Mouse (Mus musculus): ENCODE data around the gene Coro1c. TPM values are rescaled to one million over a fixed set of nuclear protein-coding genes. Genes with fewer than 3 reads are reported as not detected.
"Not testable (repeated sequence)": the region's sequence is repeated elsewhere in the genome, so short reads cannot be mapped to it uniquely, and the experiment has no call there.

The Coro1c gene
- total RNA-seq, 1 experiment from 2014 or later = 129 TPM

DNA sequence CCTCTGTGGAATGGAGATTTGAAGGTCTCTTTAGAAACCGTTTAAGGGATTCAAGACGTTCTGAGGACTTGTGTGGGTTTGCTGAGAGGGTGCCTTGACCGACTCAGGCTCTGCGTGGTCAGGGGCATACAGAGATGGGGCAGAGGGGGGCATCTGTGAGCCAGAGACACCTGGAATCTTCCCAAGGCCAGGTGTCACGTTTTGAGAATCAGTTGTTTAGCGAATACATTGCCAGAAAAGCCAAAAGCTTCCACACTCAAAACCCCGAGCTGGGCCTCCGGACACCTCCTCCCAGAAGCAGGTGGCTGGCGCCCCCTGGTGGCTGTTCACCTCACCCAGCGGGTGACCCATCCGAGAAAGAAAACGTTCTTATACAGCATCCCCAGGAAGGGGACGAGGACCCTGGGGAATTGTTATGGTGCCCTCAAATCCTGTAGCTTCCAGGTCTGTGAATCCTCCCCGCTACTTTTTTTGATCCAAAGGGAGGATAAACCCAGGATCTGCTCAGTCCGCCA lies 92.9 kb downstream of the Coro1c start:
- ATAC-seq (replicated peaks; ENCODE audit: insufficient number of reproducible peaks, low FRiP score, low TSS enrichment, poor library complexity, severe bottlenecking) = peak; percentile 68

DNA sequence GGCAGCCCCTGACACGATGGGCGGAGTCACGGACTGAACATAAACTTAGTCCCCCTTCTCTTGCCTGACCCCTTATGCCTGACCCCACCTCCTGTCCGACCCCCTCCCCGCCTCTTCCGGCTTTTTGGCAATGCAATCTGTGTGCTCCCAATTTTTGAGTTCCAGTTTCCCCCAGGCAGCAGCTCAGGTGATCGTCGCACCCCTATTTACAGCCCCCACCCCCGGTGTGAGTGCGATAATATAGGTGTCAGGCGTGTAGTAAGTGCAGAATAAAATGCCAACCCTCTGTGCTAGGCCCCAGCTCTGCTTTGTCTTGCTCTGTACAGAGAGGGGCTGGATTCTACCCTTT lies 93.5 kb downstream of the Coro1c start:
- no peak for ATAC-seq (replicated peaks; ENCODE audit: insufficient number of reproducible peaks, low FRiP score, low TSS enrichment, poor library complexity, severe bottlenecking)

DNA sequence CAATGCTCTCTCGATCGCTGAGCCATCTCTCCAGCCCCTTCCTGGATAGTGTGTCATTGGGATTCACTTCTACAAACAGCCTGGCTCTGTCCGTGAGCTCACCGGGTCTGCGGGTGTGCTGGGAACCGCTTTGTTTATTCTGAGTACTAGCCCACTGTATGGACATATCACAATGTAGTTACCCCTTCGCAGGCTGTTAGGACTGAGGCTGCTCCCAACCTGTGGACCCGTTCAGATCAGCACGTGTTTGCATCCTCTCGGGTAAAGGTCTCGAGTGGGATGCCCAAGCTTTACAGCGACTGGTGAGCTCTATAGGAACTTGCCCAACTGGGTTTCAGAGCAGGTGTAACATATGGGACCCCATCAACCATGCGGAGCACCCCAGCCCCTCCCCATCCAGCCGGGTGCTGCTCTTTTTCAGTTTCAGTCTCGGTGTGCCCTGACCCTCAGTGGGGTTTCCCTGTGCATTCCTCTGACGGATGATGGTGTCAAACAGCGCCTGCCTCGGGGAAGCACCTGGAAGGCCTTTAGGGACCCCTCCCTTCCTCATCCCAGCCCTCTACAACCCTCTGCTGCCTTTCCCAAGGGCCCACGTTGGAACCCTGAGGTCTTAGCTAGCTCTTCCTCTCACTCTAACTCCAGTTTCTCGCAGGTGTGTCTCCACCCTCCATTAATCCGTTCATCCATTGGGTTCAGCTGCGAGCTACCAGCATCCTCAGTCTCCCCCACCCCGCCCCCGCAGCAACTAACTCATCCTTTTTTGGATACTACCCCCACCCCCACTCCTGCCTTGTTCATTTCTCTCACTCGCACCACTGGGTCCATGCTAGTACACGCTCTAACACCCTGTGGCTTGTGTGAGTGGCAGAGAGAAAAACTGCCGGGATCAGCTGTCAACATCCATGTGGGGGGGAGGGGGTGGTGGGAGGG lies 94.2 kb downstream of the Coro1c start:
- no peak for ATAC-seq (replicated peaks; ENCODE audit: insufficient number of reproducible peaks, low FRiP score, low TSS enrichment, poor library complexity, severe bottlenecking)

DNA sequence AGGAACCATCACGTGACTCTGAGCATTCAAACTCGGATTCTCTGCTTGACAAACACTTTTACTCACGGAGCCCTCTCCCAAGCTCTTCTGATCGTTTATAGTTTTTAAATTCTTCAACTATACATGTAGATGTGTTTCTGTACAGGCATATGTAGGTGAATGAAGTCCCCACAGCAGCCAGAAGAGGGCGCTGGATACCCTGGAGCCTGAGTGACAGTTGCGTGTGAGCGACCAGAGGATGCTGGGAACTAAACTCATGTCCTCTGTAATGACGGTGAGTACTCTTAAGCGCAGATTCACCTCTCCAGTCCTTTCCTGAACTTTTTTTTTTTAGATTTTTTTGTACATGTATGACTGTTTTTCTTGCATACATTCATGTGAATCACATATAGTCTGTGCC lies 95.0 kb downstream of the Coro1c start:
- no peak for ATAC-seq (replicated peaks; ENCODE audit: insufficient number of reproducible peaks, low FRiP score, low TSS enrichment, poor library complexity, severe bottlenecking)

DNA sequence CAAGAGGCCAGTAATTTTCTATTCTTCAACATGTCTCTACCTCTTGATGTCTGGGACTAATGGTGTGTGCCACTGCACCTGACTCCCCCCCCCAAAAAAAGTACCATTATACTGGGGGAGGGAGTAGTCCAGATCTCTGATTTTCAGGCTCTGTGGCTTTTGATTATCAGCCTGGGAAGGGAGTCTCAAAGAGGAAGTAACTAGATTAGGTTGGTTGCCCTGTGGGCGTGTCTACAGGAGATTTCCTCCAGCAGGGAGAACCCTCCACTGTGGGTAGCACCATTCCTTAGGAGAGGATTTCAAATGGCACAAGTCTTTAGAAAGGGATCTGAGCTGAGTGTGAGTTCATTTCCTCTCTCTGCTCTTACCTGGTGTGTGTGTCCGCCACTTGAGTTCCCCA lies 95.9 kb downstream of the Coro1c start:
- ATAC-seq (replicated peaks; ENCODE audit: insufficient number of reproducible peaks, low FRiP score, low TSS enrichment, poor library complexity, severe bottlenecking) = peak; percentile 32; the same call in 1 of the 2 replicates

DNA sequence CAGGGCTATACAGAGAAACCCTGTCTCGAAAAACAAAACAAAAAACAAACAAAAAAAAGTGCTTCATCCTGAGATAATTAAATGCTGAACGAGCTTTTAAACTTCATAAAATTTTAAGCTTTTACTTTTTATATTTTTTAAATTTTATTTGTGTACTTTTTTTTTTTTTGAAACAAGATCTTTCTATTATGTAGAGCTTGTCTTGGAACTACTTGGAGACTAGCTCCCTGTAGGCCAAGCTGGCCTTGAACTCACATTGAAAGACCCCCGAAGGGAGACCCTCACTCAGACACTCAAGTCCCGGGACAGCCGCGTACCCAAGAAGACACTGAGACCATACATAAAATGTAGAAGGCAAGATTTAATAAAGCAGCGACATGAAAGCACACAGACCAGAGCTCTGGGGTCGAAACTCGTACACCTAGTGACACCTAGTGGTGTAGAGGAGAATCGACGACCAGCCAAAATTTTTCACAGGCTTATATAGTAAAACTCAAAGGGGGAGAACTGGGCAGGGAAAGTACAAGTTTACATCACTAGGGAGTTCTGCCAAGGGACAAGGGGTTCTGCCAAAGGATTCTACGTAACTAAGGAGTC lies 96.6 kb downstream of the Coro1c start:
- ATAC-seq (replicated peaks; ENCODE audit: insufficient number of reproducible peaks, low FRiP score, low TSS enrichment, poor library complexity, severe bottlenecking) = not testable (repeated sequence)

DNA sequence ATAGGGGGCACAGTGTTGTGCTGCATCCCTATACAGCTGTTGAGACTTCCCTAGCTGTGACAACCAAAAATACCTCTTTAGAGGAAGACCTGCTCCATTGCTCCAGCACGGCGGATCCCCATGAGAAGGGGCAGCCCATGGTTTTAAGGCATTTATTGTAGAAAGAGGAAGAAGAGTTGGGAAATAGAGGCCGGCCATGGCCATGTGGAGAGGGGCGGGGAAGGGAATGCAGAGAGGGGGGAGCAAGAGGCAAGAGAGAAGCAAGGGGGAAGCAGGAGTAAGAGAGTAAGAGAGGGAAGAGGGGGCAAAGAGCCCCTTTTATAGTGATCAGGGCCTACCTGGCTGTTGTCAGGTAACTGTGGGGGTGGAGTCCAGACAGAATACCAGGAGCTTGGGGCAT lies 98.4 kb downstream of the Coro1c start:
- peak; percentile 36; the same call in 1 of the 2 replicates for ATAC-seq (replicated peaks; ENCODE audit: insufficient number of reproducible peaks, low FRiP score, low TSS enrichment, poor library complexity, severe bottlenecking)

DNA sequence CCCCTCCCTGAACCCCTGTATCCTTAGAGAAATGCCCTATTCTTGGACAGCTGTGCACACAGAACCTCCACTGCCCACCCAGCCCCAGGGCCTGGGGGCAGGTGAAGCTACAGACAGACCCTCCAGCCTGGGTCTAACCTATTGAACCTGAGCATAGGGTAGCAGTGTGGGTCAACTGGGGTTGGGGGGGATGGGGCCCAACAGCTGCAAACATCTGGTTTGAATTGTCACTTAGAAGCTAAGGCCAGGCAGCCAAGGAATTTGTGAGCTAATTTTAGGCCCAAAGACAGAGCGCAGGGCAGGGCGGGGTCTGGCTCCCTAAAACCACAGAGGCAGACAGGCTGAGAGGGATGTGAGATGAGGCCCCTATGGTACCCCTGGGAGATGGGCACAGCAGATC lies 100.4 kb downstream of the Coro1c start:
- ATAC-seq (replicated peaks; ENCODE audit: insufficient number of reproducible peaks, low FRiP score, low TSS enrichment, poor library complexity, severe bottlenecking) = no peak

DNA sequence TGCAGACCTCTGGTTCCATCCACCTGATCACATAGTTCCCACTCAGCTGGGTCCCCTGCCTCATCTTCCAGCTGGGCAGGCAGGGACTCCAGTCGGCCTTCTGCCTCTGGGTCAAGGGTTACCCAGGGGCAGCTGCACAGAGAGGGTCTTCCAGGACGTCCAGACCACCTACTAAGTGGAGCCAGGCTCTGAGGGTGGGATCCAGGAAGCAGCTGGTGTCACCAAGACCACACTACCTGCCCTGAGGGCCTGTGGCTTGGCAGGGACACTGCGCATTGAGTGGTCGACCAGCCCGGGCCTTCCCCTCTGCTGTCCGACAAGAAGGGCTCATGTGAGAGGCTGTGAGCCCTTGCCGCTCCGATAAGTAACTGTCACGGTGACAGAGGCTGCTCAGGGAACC lies 100.8 kb downstream of the Coro1c start:
- no peak for ATAC-seq (replicated peaks; ENCODE audit: insufficient number of reproducible peaks, low FRiP score, low TSS enrichment, poor library complexity, severe bottlenecking)

DNA sequence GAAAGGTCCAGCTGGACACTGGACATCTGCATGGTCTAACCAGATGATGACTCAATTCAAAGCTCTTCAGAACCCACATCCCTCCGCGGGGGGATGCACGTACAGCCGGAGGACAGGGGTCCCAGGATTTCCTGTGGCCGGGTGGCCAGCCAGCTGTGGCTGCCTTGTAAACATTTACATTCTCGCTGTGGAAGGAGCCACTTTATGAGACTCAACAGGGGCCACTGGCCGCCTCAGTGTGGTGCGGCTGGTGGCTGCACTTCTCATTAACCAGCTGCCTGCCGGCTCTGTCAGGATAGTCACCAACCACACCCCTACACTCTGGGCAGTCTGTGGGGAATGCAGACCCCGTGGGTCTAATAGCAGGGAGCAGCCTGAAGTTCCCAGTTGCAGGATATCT lies 102.1 kb downstream of the Coro1c start:
- no peak for ATAC-seq (replicated peaks; ENCODE audit: insufficient number of reproducible peaks, low FRiP score, low TSS enrichment, poor library complexity, severe bottlenecking)

DNA sequence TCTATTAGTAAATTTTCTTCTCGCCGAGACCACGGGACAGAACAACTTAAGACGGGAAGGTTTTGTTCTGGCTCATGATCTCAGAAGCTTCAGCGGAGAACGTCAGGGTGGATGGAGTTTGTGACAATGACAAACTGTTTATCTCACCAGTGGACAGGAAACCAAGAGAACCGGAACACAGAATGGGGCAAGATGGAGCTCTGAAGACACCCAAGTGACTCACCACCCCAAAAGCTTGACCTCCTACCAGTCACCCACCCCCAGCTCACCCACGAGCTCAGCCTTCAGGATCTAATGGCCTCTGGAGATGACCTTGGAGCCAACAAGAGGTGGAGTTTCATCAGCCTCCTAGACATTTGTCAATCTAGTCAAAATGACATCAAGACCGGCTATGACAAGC lies 103.3 kb downstream of the Coro1c start:
- 0 out of 2 replicates have a peak, but pooled peaks have one; percentile 14 for ATAC-seq (replicated peaks; ENCODE audit: insufficient number of reproducible peaks, low FRiP score, low TSS enrichment, poor library complexity, severe bottlenecking)

DNA sequence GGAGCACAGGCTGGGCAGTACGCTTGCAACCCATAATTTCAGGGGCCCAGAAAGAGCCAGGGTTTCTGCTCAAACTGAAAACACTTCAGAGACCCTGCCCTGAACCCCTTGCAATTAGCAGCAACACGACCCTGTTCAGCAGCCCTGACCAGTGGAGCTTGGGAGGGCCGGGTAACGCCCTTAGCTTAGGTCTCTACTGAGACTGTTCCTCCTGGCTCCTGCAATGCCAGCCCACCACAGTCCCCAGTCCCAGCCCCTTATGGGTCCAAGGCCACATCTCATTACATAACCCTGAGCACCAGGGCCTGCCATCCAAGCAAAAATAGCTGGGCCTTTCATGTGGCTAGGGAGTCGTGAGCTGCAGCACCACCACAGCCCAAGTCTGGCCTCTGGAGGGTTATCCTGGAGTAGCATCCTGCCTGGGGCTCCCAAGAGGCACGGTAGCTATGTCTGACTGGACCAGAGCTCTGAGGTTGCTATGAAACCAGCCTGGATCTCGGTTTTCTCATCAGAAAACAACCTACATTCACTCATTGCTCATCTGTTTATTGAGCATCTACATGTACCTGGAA lies 104.1 kb downstream of the Coro1c start:
- ATAC-seq (replicated peaks; ENCODE audit: insufficient number of reproducible peaks, low FRiP score, low TSS enrichment, poor library complexity, severe bottlenecking) = no peak

DNA sequence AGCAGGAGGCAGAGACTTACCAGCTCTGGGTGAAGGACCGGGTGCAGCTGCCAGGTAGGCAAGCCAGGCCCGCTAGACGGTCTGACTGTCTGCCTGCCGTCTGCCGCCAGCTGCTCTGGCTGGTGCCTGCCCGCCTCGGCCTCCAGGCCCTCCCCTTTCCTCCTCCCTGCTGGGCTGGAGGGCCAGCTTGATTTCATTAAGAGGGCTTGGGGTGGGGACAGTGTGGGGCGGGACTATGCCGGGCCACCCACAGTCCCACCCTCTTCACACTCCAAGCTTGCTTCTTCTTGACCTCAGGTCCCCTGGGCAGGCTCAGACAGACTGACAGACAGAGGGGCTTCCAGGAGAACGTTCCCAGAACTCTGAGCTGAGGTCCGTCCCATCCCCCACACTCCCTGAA lies 108.3 kb downstream of the Coro1c start, which contains the start of gene Tmem119:
TSS of gene Tmem119 (minus strand) at position 237 of the 400 bp plus-strand sequence.
- ATAC-seq (replicated peaks; ENCODE audit: insufficient number of reproducible peaks, low FRiP score, low TSS enrichment, poor library complexity, severe bottlenecking) = no peak

DNA sequence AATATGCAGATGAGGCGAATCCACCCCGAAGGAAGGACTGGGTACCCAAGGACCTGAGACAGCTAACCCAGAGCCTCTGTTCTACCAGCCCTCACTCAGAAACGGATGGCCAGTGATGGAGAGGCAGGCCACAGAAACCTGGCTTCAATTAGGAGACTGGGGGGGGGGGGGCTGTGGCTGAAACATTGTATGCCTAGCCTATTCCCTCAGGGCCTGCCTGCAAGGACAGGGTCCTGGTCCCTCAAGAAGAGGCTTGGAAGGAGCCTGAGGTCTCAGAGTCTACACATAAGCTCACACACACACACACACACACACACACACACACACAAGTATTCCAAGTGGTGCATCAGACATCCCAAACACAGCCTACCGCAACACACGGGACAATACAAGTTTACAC lies 108.9 kb downstream of the Coro1c start:
- ATAC-seq (replicated peaks; ENCODE audit: insufficient number of reproducible peaks, low FRiP score, low TSS enrichment, poor library complexity, severe bottlenecking) = no peak

DNA sequence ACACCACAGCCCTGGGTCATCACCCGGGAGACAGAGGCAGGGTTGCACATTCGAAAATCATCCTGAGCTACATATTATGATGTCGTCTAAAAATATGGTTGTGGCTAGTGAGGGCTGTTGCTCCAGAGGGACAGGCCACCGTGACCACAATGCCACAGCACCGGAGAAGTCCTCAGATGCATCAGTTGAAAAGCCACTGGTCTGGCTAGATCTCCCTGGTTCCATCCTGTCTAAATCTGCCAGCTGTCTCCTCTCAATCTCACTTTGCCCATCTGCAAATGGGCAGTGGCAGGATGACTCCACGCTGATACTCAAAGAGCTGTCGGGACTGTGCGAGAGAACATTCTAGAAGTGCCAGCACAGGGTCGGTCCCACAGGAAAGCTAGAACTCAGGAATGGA lies 110.0 kb downstream of the Coro1c start:
- no peak for ATAC-seq (replicated peaks; ENCODE audit: insufficient number of reproducible peaks, low FRiP score, low TSS enrichment, poor library complexity, severe bottlenecking)

DNA sequence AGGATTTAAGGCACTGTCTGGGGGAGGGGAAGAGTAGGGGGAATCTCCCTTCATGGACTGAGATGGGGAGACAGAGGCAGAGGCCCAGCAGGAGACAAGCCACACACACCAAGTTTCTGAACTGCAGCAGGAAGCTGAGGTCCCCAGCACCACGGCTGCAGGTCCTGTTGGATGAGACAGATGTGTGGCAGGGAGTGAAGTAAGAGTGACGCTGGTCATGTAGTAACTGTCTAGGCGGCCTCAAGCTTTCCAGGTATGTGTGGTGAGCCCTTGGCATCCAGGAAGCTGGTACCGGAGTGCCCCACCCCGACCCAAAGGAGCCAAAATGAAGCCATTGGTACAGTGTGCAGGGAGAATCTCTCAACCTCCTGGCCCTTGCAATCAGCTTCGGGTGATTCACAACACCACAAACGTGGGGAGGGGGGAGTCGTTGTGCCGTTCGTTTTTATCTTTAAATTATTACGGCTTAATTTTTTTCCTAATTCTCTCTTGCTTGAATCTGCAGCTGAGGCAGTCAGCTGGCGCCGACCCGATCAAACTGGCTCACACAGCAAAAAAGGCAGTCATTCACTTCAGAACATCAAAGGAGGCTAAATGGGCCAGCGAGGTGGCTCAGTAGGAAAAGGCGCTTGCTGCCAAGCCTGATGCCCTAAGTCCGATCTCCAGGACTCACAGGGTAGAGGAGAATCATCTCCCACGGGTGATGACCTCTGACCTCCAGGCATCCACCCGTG lies 111.2 kb downstream of the Coro1c start:
- no peak for ATAC-seq (replicated peaks; ENCODE audit: insufficient number of reproducible peaks, low FRiP score, low TSS enrichment, poor library complexity, severe bottlenecking)

DNA sequence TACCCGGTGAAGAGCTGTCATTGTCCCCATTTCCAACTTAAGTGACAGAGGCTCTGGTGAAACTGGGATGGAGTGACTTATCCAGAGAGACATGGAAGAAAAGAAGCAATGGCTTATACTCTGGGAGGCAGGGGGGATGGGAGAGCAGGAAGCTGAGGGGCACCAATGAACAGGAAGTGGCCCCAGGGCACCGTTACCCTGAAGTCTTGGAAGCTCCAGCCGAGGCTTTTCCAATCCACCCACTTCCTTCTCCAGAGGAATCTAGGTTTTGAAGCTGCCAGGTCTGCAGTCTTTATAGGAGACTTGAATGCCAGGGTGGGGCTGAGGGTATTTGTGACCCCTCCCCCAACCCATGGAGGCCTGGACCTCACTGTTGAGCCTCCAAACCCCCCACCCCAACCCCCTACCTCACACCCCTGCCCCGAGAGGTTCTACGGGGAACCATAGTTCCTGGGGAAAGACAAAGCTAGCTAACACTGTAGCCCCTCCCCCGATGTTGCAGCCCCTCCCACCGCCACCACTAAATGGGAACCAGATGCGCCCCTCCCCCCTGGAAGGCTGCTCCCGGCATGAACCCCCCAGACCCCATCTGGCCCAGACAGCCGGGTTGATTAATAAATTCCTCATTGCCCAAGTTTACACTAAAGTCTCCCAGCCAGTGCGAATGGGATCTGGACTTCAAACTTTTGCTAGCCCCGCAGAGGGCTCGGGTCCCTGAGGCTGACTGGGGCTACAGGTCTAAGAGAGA lies 112.0 kb downstream of the Coro1c start:
- no peak for ATAC-seq (replicated peaks; ENCODE audit: insufficient number of reproducible peaks, low FRiP score, low TSS enrichment, poor library complexity, severe bottlenecking)

All from monocyte, adult 5-6 weeks (primary cell).